Mouse (Mus musculus): ENCODE results near the gene Gm2956. TPM values are rescaled to one million over a fixed set of nuclear protein-coding genes. Genes with fewer than 3 reads are reported as not detected.

The Gm2956 gene
- polyA plus RNA-seq (2021; fragmentation: Nextera tagmentation), result 0.40 and 0.75 TPM in 2 replicates
- long read RNA-seq, experiment 1, partial matches to known transcripts, result 0 of 1 reads
- long read RNA-seq, experiment 1, other reads (novel, unspliced or antisense), result 1 of 1 reads
- long read RNA-seq, experiment 2, partial matches to known transcripts, result 0 of 4 reads
- long read RNA-seq, experiment 2, other reads (novel, unspliced or antisense), result 4 of 4 reads

DNA sequence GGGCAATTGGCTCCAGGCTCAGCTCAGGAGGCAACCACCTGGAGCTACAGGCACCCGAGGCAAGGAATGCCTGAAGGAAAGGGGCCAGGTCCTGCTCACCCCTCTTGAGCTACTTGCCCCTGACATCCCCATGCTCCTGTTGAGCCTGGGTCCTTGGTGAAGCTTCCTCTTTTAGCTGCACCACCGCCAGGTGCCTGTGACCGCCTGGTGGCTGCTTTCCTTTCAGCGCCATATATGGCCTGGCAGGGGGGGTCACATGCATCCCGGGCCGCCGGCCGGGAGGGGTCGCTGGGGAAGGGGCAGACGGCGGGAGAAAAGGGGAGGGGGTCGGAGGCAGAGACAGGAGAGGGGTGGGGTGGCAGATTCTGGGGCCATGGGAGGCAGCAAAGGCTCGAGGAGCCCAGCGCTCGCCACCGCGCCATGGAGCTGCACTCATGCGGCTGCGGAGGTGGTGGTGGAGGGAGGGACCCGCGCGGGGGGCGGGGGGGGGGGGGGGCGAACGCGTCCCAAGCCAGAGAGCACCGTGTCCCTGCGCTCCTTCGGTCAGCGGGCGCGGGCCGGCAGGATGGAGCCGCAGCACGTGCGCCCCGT is at the start of gene Gm2956:
Gm2956 (plus strand) TSS at position 541 of the 591 bp plus-strand sequence.

DNA sequence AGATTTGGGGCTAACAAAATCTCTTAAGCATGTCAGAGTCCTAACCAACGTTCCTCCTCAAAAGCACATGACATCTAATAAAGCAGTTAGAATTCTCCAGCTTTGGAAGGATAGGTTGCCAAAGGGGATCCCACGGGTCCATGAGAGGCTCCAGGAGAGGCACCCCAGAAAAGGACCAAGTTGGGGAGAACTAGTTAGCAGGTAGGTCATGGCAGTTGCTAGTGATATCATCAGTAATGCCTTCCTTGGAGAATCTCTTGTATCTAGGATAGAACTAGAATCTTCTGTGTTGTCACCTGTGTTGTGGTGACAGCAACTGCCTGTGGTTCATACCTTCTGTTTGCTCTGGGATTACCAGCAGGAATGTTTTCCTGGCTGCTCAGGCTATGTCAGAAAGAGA is 62.4 kb downstream of the Gm2956 start, which contains the start of gene Gm10413:
Gm10413 (plus strand) TSS at position 301 of the 400 bp plus-strand sequence.

Other genes with a start within 250 kb of the Gm2956 start
- not detected in 2 replicates for gene Gm10340, start 198.6 kb upstream of the Gm2956 start, polyA plus RNA-seq (2021; fragmentation: Nextera tagmentation)
- not detected in 2 replicates for gene Gm5795, start 144.4 kb upstream of the Gm2956 start, polyA plus RNA-seq (2021; fragmentation: Nextera tagmentation)
- gene D830030K20Rik, start 124.1 kb upstream of the Gm2956 start, polyA plus RNA-seq (2021; fragmentation: Nextera tagmentation), result 6.6 and 7.5 TPM in 2 replicates
- not detected in 2 replicates for gene Gm10413, start 62.5 kb downstream of the Gm2956 start, polyA plus RNA-seq (2021; fragmentation: Nextera tagmentation)
- gene Gm10409, start 80.0 kb downstream of the Gm2956 start, polyA plus RNA-seq (2021; fragmentation: Nextera tagmentation), result 2.2 and 2.7 TPM in 2 replicates
- 0.40 and 0.73 TPM in 2 replicates for gene Gm3005, start 95.5 kb downstream of the Gm2956 start, polyA plus RNA-seq (2021; fragmentation: Nextera tagmentation)
- gene Gm10408, start 116.8 kb downstream of the Gm2956 start, polyA plus RNA-seq (2021; fragmentation: Nextera tagmentation), result not detected in 2 replicates

All from layer of hippocampus, adult 6 months (tissue).